Mouse (Mus musculus) ovary, adult 2 months (tissue): ENCODE measurements around the gene C2cd3. TPM values are rescaled to one million over a fixed set of nuclear protein-coding genes. Genes with fewer than 3 reads are reported as not detected.

Experiments
- polyA plus RNA-seq: library from polyadenylated mRNA; depleted of rRNA; stranded (reverse); fragments of >200 nt; gene quantifications from 2 replicates; pipeline ENCODE4 v1.2.3, GENCODE M21; 2012; rRNA removed

The C2cd3 gene
- polyA plus RNA-seq: 22.6 and 25.9 TPM in 2 replicates

DNA sequence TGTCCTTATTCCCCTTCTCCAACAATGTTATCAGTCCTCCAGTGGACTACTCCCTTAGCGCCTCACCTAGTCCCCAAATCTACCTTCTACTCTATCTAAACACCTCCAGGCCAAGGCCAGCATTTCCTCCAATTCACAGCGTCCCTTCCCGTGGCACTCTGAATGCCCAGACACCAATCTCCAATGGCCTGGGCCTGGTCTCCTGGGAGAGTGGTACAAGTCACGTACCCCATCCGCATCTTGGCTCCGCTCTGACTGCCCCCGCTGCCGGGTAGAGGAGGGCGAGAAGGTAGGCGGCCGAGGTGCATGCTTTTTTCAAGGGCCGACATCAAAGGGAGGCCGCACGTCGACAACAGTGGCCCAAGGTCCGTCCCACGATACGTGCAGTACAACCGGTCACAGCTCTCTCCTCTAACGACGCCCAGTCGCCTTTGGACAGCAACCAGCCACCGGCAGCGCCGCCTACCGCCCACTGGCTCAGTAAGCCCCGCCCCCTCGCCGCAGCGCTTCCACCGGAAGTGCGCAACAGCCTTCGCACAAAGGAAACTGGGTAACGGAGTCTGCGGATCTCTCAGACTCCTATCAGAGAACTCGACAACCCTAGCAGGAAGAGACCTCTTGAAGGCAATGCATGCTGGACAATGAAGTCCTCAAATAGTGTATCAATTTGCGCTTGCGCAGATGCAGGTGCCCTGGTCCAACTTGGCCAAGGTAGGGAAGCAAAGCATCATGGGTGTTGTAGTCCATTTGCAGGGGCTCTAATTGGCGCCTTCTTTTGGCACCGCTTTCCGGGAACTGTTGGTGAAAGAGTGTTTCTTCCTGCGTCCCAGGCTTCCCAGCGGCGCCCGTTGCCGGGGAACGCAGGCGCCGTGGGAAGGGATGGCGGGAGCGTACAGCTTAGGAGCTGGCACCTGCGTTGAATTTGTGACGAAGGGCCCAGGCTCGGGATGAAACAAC, at the start of gene C2cd3, which contains the start of gene Ppme1:
Gene C2cd3 (plus strand): TSS at position 739 of the 957 bp plus-strand sequence.
Gene Ppme1 (minus strand): TSS at position 813 of the 957 bp plus-strand sequence.

DNA sequence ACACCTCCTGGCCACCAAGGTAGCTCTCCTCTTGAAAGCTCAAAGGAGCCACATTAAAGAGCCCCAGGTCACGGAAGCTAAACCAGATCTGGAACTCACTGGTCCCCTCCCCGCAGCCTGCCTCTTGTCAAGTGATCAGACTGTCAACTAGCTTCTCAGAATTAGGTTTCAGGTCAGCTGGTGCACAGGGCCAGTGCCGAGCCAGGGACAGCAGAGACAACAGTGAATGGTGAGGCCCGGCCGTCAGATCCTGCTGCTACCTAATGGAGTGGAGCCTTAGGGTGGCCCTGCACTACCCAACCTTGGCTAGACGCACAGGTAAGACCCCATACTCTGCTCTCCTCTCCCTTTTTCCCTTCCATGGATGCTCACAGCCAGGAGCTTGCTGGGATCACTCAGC, 100.7 kb downstream of the C2cd3 start, which contains the start of gene Ucp3:
Gene Ucp3 (plus strand): TSS at position 214 of the 400 bp plus-strand sequence.

DNA sequence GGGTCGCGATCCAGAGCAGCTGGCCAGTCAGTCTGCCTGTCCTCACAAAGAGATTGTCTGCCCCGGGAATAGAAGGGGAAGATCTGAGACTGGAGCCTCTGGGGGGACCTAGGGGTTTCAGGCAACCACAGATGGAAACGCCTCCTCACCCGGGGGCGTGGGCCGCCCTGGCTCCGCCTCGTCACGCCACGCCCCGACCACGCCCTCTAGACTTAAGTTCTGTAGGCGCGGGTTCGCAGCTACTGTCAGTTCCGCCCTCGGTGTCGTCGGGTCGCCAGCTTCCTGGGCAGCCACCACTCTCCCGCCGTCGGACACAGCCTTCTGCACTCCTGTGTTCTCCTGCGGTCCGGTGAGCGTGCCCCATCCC, 121.1 kb downstream of the C2cd3 start, which contains the start of gene Ucp2:
Gene Ucp2 (plus strand): TSS at position 221 of the 367 bp plus-strand sequence.

GRCm38 (mm10) chr7:100514573-100514972, 142.5 kb downstream of the C2cd3 start, which contains the start of gene Dnajb13:
Gene Dnajb13, minus strand, starts transcription at chr7:100514960.

Other genes with a start within 250 kb of the C2cd3 start
- 41.7 and 62.2 TPM in 2 replicates for gene Lipt2, start 213.0 kb upstream of the C2cd3 start, polyA plus RNA-seq
- 76.4 and 113 TPM in 2 replicates for gene Kcne3, start 195.7 kb upstream of the C2cd3 start, polyA plus RNA-seq
- 14.0 and 22.4 TPM in 2 replicates for gene Pgm2l1, start 144.8 kb upstream of the C2cd3 start, polyA plus RNA-seq
- gene P4ha3, start 86.7 kb upstream of the C2cd3 start, polyA plus RNA-seq: 2.2 and 3.8 TPM in 2 replicates
- 117 and 126 TPM in 2 replicates for gene Ppme1, start 74 bp downstream of the C2cd3 start, polyA plus RNA-seq
- gene Ucp3, start 100.8 kb downstream of the C2cd3 start, polyA plus RNA-seq: 2.7 and 3.1 TPM in 2 replicates
- 979 and 1,015 TPM in 2 replicates for gene Ucp2, start 121.1 kb downstream of the C2cd3 start, polyA plus RNA-seq
- gene Dnajb13, start 142.7 kb downstream of the C2cd3 start, polyA plus RNA-seq: 16.5 and 26.4 TPM in 2 replicates
- 6.7 and 8.3 TPM in 2 replicates for gene Coa4, start 164.8 kb downstream of the C2cd3 start, polyA plus RNA-seq
- 44.6 and 79.0 TPM in 2 replicates for gene Rab6a, start 235.2 kb downstream of the C2cd3 start, polyA plus RNA-seq
- 15.3 and 17.5 TPM in 2 replicates for gene Mrpl48, start 236.1 kb downstream of the C2cd3 start, polyA plus RNA-seq